Mouse (Mus musculus): ENCODE results near the gene Rbm38. TPM values are rescaled to one million over a fixed set of nuclear protein-coding genes. Genes with fewer than 3 reads are reported as not detected.

Gene Rbm38
- polyA plus RNA-seq, 1 experiment from 2014 or later, result 169 TPM

DNA sequence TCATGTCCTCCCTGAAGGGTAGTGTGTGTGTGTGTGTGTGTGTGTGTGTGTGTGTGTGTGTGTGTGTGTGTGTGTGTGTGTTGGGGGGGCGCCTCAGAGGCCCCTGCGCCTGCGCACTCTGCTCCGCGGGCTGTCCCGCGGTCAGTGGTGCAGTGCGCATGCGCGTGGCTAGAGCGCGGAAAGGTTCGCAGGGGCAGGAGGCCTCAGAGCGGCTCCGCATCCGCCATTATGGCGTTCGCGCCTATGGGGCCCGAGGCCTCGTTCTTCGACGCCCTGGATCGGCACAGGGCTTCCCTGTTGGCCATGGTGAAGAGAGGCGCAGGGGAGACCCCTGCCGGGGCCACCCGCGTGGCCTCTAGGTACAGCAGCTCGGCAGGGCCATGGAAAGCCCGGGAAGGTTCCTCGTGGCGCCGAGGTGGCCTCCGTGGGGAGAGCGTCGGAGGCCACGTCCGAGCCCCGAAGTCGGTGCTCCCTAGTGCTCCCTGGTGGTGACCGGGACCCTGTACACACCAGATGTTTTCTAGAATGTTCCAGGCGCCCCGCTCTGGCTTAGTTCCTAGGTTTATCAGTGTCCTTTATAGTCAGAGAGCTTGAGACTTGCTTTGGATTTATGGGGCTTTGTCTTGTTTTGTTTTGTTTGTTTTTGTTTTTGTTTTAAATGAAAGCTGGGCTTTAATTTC is 40.5 kb upstream of the Rbm38 start:
- Histone ChIP-seq H3K4me2 (no peak overlapping the region), H3K36me3 (ENCODE audit: control insufficient read depth, insufficient read depth, low read length) (no peaks in the 10 kb centered on the region), H3K27me3 (ENCODE audit: control insufficient read depth, insufficient read depth, low read length) (no peaks in the 10 kb centered on the region), H3K4me1 (ENCODE audit: control insufficient read depth, insufficient read depth, low read length) (peaks cover 23% of the 10 kb centered on the region), H3K4me3 (ENCODE audit: low read depth, low read length) (no peak overlapping the region), H3K9ac (ENCODE audit: low read depth, low read length) (no peak overlapping the region), H3K9me3 (replicated peaks; ENCODE audit: control insufficient read depth, low read length) (no peaks in the 10 kb centered on the region), H3K27ac (ENCODE audit: low read depth, low read length) (no peak overlapping the region)
- ATAC-seq (replicated peaks; ENCODE audit: insufficient number of reproducible peaks, low FRiP score, low TSS enrichment), result no peak
- 85% methylated on average over 42 of the region's 43 CpGs for WGBS (ENCODE audit: insufficient replicate concordance)

DNA sequence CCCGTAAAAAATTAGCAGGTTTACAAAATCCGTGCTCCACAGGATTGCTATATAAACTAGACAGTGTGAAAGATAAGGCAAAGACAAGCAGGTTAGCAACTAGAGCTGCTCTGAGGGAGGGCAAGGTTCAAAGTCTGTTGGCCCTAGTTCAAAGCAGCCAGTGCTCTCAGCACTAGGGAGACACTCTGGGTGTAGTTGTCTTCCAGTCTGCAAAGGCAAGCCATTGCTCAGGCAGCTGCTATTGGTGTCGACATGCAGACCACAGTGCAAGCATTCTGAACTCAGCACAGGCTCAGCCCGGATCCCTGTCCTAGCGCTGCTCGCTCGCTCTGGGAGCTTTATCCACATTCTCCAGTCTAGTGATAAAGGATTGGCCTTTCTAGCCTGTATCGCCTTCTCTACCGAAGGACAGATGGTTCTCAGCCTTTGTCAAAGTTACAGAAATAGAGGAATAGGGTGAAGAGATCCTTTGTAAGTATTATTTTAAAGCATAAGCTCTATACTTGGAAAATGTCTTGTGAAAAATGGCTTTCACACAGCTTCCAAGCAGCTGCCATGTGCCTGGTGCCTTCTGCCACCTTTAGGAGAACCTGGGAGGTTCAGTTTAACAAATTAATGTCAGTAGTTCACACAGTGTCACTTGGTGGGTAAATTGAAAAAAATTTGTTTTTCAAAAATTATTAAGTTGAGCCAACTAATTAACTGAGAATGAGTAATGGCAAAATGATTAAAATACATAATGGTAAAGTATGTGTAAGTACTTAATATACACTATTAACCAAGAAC is 37.3 kb upstream of the Rbm38 start:
- Histone ChIP-seq H3K4me2 (no peak overlapping the region), H3K27ac (ENCODE audit: low read depth, low read length) (no peak overlapping the region), H3K4me1 (ENCODE audit: control insufficient read depth, insufficient read depth, low read length) (peaks cover 8% of the 10 kb centered on the region), H3K27me3 (ENCODE audit: control insufficient read depth, insufficient read depth, low read length) (no peaks in the 10 kb centered on the region), H3K9ac (ENCODE audit: low read depth, low read length) (no peak overlapping the region), H3K9me3 (replicated peaks; ENCODE audit: control insufficient read depth, low read length) (no peaks in the 10 kb centered on the region), H3K4me3 (ENCODE audit: low read depth, low read length) (no peak overlapping the region), H3K36me3 (ENCODE audit: control insufficient read depth, insufficient read depth, low read length) (no peaks in the 10 kb centered on the region)
- no peak for ATAC-seq (replicated peaks; ENCODE audit: insufficient number of reproducible peaks, low FRiP score, low TSS enrichment)
- WGBS (ENCODE audit: insufficient replicate concordance), result 30% methylated on average over 9 of the region's 9 CpGs

DNA sequence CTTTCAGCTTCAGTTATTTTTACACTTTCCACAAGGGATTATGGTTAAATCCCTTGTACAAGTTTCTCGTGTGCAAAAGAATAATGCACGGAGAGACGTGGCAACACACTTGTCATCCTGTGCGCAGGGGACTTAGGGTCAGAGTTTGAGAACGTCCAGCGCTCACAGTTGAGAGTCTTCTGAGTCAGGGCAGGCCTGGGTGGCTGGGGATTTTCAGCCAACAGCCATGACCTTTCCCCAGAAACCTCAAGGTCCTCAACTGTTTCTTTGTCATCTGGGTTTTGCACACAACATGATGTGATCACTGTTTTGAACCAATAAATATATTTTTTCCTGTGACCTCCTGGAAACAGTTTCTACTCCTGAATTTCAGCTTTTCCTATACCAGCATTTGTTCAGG is 30.1 kb upstream of the Rbm38 start:
- Histone ChIP-seq H3K27ac (ENCODE audit: low read depth, low read length) (no peak overlapping the region), H3K27me3 (ENCODE audit: control insufficient read depth, insufficient read depth, low read length) (no peaks in the 10 kb centered on the region), H3K4me2 (no peak overlapping the region), H3K9ac (ENCODE audit: low read depth, low read length) (no peak overlapping the region), H3K36me3 (ENCODE audit: control insufficient read depth, insufficient read depth, low read length) (no peaks in the 10 kb centered on the region), H3K4me1 (ENCODE audit: control insufficient read depth, insufficient read depth, low read length) (no peaks in the 10 kb centered on the region), H3K9me3 (replicated peaks; ENCODE audit: control insufficient read depth, low read length) (no peaks in the 10 kb centered on the region), H3K4me3 (ENCODE audit: low read depth, low read length) (no peak overlapping the region)
- ATAC-seq (replicated peaks; ENCODE audit: insufficient number of reproducible peaks, low FRiP score, low TSS enrichment), result no peak
- WGBS (ENCODE audit: insufficient replicate concordance), result 68% methylated on average over 6 of the region's 6 CpGs

DNA sequence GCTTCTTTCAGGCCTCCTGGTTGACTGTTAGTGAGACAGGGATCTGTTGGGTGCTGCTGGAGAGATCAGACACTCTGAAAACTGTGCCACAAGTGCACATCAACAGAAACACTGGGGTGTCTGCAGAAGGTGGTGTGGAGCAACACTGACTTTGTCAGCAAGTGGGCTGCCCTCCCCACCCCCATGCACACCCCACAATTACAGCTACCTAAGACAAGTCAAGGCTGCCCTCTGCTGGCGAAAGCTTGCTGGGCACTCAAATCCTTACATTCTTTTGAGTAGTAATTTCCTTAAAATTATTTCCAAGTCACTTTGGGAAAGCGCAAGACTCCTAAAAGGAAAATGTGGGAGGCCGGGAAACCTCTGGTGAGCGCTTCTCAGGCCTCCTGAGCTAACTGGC is 24.1 kb upstream of the Rbm38 start:
- Histone ChIP-seq H3K27ac (ENCODE audit: low read depth, low read length) (no peak overlapping the region), H3K4me3 (ENCODE audit: low read depth, low read length) (no peak overlapping the region), H3K36me3 (ENCODE audit: control insufficient read depth, insufficient read depth, low read length) (no peaks in the 10 kb centered on the region), H3K27me3 (ENCODE audit: control insufficient read depth, insufficient read depth, low read length) (no peaks in the 10 kb centered on the region), H3K9ac (ENCODE audit: low read depth, low read length) (no peak overlapping the region), H3K4me2 (no peak overlapping the region), H3K4me1 (ENCODE audit: control insufficient read depth, insufficient read depth, low read length) (peaks cover 4% of the 10 kb centered on the region), H3K9me3 (replicated peaks; ENCODE audit: control insufficient read depth, low read length) (no peaks in the 10 kb centered on the region)
- WGBS (ENCODE audit: insufficient replicate concordance), result 14% methylated on average over 4 of the region's 4 CpGs
- no peak for ATAC-seq (replicated peaks; ENCODE audit: insufficient number of reproducible peaks, low FRiP score, low TSS enrichment)

DNA sequence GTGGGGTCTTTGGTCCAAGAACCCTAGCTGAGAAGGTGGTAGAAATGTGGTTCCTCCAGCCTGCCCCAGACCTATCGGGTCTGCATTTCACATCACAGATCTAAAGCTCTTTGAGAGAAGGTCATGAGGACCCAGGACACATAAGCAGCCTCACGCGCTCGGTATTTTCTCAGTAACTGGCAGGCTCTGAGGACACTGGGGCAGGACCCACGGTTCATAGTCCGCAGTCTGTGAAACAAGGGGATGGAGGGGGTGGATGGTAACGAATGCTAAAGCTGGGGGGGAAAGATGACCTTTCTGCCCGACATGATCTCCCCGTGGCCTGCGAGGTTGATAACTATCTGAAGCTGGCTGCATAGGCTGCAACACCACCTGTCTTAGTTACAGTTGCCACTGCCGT is 22.6 kb upstream of the Rbm38 start:
- Histone ChIP-seq H3K9me3 (replicated peaks; ENCODE audit: control insufficient read depth, low read length) (no peaks in the 10 kb centered on the region), H3K9ac (ENCODE audit: low read depth, low read length) (no peak overlapping the region), H3K4me1 (ENCODE audit: control insufficient read depth, insufficient read depth, low read length) (peaks cover 7% of the 10 kb centered on the region), H3K36me3 (ENCODE audit: control insufficient read depth, insufficient read depth, low read length) (0 out of 2 replicates have a peak, but pooled peaks cover 1% of the 10 kb centered on the region), H3K4me3 (ENCODE audit: low read depth, low read length) (no peak overlapping the region), H3K4me2 (no peak overlapping the region), H3K27ac (ENCODE audit: low read depth, low read length) (no peak overlapping the region), H3K27me3 (ENCODE audit: control insufficient read depth, insufficient read depth, low read length) (no peaks in the 10 kb centered on the region)
- WGBS (ENCODE audit: insufficient replicate concordance), result 49% methylated on average over 11 of the region's 11 CpGs
- ATAC-seq (replicated peaks; ENCODE audit: insufficient number of reproducible peaks, low FRiP score, low TSS enrichment), result no peak

DNA sequence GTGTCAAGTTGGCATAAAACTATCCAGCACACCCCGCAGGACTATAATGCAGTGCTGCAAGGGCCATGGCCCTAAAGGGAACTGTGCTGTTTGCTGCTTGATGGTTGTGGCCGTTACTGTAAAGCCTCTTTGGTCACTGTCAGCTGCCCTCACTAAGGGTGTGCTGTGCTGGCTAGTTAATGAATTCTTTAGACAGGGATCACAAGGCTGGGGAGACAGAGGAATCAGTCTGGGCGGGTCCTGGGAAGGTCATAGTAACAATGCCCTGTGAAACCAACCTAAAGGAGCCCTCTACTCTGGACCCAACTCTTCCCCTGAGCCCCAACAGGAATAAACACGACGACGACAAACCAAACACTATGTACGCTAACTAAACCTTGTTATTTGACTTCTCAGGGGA is 21.8 kb upstream of the Rbm38 start:
- Histone ChIP-seq H3K4me2 (no peak overlapping the region), H3K27me3 (ENCODE audit: control insufficient read depth, insufficient read depth, low read length) (no peaks in the 10 kb centered on the region), H3K36me3 (ENCODE audit: control insufficient read depth, insufficient read depth, low read length) (peaks cover 6% of the 10 kb centered on the region; the same call in 1 of the 2 replicates), H3K27ac (ENCODE audit: low read depth, low read length) (no peak overlapping the region), H3K4me1 (ENCODE audit: control insufficient read depth, insufficient read depth, low read length) (peaks cover 7% of the 10 kb centered on the region), H3K4me3 (ENCODE audit: low read depth, low read length) (no peak overlapping the region), H3K9ac (ENCODE audit: low read depth, low read length) (no peak overlapping the region), H3K9me3 (replicated peaks; ENCODE audit: control insufficient read depth, low read length) (no peaks in the 10 kb centered on the region)
- WGBS (ENCODE audit: insufficient replicate concordance), result 63% methylated on average over 7 of the region's 7 CpGs
- ATAC-seq (replicated peaks; ENCODE audit: insufficient number of reproducible peaks, low FRiP score, low TSS enrichment), result no peak

DNA sequence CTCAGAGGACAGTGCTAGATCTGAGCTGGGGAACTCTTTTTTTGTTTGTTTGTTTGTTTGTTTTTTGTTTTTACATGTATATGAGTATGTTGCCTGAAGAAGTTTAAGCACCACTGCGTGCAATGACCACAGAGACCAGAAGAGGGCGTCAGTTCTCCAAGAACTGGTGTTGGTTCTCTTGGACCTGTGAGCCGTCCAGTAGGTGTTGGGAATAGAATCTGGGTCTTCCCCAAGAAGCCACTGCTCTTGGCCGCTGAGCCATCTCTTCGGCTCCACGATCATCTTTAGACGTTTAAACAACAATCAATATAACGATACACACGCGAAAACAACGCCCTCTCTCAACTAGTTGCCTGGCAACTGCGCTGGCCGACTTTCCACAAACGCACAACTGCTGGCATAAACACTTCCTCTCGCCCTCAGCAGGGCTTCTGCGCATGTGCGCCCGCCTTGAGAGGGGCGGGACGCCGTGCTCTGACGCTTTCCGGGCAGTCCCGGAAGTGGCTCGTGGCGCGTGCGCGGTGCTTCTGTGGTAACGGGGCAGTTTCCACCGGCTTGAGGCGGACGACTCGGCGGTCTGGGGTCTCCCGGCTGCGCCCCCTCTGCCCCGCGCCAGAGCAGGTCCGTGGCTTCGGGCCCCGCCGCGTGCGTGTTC is 20.5 kb upstream of the Rbm38 start, which contains the start of gene Rae1:
Rae1 (plus strand) TSS at position 488 of the 655 bp plus-strand sequence.
- H3K27me3 ChIP-seq (ENCODE audit: control insufficient read depth, insufficient read depth, low read length), result no peaks in the 10 kb centered on the region
- peaks cover 7% of the 10 kb centered on the region for H3K4me1 ChIP-seq (ENCODE audit: control insufficient read depth, insufficient read depth, low read length)
- H3K9me3 ChIP-seq (replicated peaks; ENCODE audit: control insufficient read depth, low read length), result no peaks in the 10 kb centered on the region
- WGBS (ENCODE audit: insufficient replicate concordance), result under 1% methylated on average over 45 of the region's 45 CpGs
- peak within 1 kb of the TSS; percentile 91 for H3K4me3 ChIP-seq (ENCODE audit: low read depth, low read length)
- peak within 1 kb of the TSS; percentile 93 for H3K27ac ChIP-seq (ENCODE audit: low read depth, low read length)
- peak; percentile 97 for ATAC-seq (replicated peaks; ENCODE audit: insufficient number of reproducible peaks, low FRiP score, low TSS enrichment)
- H3K36me3 ChIP-seq (ENCODE audit: control insufficient read depth, insufficient read depth, low read length), result peaks cover 18% of the 10 kb centered on the region
- peak within 1 kb of the TSS; percentile 70 for H3K4me2 ChIP-seq
- peak within 1 kb of the TSS; percentile 94 for H3K9ac ChIP-seq (ENCODE audit: low read depth, low read length)

DNA sequence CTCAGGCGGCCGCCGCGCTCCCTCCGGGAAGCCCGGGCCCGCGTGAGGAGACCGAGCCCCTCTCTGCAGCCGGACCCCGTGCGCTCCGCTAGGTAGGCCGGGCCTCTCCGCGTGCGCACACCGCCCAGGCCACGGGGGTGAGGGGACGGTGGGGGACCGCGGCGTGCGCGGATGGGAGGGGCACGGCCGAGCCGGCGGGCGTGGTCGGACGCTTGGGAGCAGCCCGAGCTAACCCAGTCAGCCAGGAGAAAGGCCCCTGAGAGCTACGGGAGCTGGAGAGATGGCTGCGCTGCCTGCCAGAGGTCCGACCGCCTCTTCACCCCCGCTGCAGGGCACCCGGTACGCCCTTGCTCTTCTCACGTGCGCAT is 20.0 kb upstream of the Rbm38 start:
- peak; percentile 92 for ATAC-seq (replicated peaks; ENCODE audit: insufficient number of reproducible peaks, low FRiP score, low TSS enrichment)
- WGBS (ENCODE audit: insufficient replicate concordance), result under 1% methylated on average over 40 of the region's 42 CpGs
- Histone ChIP-seq H3K9me3 (replicated peaks; ENCODE audit: control insufficient read depth, low read length) (no peaks in the 10 kb centered on the region), H3K36me3 (ENCODE audit: control insufficient read depth, insufficient read depth, low read length) (peaks cover 21% of the 10 kb centered on the region), H3K4me3 (ENCODE audit: low read depth, low read length) (peak overlapping the region; percentile 91), H3K27me3 (ENCODE audit: control insufficient read depth, insufficient read depth, low read length) (no peaks in the 10 kb centered on the region), H3K4me1 (ENCODE audit: control insufficient read depth, insufficient read depth, low read length) (peaks cover 7% of the 10 kb centered on the region), H3K27ac (ENCODE audit: low read depth, low read length) (peak overlapping the region; percentile 93), H3K9ac (ENCODE audit: low read depth, low read length) (peak overlapping the region; percentile 94), H3K4me2 (peak overlapping the region; percentile 70)
